Mouse (Mus musculus): ENCODE data around the gene Ydjc. TPM values are rescaled to one million over a fixed set of nuclear protein-coding genes. Genes with fewer than 3 reads are reported as not detected.

Gene Ydjc
- polyA plus RNA-seq, 1 experiment from 2014 or later, result 4.6 TPM

DNA sequence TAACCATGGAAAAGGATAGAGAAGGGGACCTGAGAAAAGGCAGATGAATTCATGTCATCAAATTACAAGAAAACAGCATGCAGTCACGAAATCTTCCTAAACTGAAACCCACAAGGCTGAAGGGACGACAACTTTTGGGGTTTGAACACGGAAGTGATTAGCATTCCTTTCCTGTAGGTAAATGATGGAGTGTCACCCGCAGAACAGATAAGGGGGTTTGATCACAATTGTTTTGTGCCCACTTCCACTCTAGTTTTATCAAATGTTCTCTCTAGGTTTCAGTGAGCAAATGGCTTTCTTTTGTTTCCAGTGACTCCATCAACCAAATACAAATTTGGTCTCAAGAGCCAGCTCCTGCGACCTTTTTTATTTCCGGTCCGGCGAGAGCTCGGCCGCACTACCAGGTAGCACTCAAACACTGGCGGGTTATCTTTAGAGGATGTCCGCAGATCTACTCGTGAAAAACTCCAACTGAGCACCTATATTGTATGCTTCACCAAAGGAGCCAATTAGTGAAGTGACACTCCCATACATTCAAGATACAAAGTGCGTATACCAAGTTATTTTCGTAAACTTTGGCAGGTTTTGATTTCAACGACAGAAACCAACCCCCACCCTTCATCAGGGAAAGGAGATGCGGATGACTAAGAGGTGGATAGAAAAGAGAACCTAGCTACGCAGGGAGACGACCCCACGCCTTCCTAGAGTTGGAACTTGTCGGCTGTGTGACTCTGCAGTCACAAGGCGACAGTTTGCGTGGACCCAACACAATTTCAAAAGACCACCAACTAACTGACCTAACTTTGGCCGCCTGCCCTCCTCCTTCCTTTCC is 55.9 kb downstream of the Ydjc start:
- H3K4me2 ChIP-seq, result peak overlapping the region; percentile 76
- H3K9me3 ChIP-seq (replicated peaks), result no peaks in the 10 kb centered on the region
- peak overlapping the region; percentile 87 for H3K27ac ChIP-seq (ENCODE audit: poor library complexity, severe bottlenecking)
- ATAC-seq (ENCODE audit: insufficient number of reproducible peaks, low FRiP score), result peak; percentile 9; the same call in 1 of the 2 replicates
- H3K36me3 ChIP-seq, result no peaks in the 10 kb centered on the region
- WGBS, result 2% methylated on average over 24 of the region's 24 CpGs
- no peaks in the 10 kb centered on the region for H3K27me3 ChIP-seq (replicated peaks)
- peak overlapping the region; percentile 98 for H3K9ac ChIP-seq
- peak overlapping the region; percentile 86 for H3K4me3 ChIP-seq
- peaks cover 14% of the 10 kb centered on the region for H3K4me1 ChIP-seq (replicated peaks)

DNA sequence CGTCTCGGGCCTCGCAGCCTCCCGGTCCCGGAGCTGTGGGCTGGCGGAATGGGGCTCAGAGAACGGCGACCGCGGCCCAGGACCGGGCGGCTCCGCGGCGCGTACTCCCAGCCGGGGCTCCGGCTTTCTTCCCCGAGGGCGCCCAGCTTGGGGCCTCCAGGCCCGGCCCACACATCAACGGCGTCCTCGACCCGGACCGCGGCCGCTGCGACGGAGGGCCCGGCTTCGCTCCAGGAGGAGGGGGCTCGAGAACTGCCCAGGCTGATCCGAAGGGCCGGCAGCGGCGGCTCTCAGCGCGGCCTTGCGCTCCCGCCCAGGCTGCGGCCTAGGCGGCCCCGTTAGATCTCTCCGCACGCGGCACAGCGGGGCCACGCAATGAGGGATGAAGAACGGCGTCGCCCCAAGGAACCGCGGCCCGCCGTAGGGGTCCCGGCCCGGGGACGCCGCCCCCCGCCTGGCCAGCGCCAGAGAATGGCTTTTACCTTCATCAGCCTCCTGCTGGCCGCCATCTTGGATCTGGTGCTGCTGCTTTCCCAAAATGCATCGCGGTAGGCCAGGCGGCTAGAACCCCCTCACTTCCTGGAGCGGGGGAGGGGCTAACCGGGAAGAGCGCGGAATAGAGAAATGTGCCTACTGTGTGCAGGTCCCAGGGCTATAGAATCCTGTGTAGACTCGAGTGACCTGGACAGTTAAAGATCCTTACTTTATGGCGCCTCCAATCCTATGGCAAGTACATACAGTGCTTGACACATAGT is 56.7 kb downstream of the Ydjc start:
- H3K4me3 ChIP-seq, result peak overlapping the region; percentile 86
- peaks cover 2% of the 10 kb centered on the region for H3K27me3 ChIP-seq (replicated peaks)
- H3K4me1 ChIP-seq (replicated peaks), result peaks cover 13% of the 10 kb centered on the region
- ATAC-seq (ENCODE audit: insufficient number of reproducible peaks, low FRiP score), result peak; percentile 92
- H3K27ac ChIP-seq (ENCODE audit: poor library complexity, severe bottlenecking), result peak overlapping the region; percentile 87
- H3K9ac ChIP-seq, result peak overlapping the region; percentile 98
- H3K36me3 ChIP-seq, result no peaks in the 10 kb centered on the region
- WGBS, result under 1% methylated on average over 67 of the region's 72 CpGs
- H3K4me2 ChIP-seq, result peak overlapping the region; percentile 76
- H3K9me3 ChIP-seq (replicated peaks), result no peaks in the 10 kb centered on the region

GRCm38 (mm10) chr16:17201977-17202376 is 57.6 kb downstream of the Ydjc start:
- H3K4me1 ChIP-seq (replicated peaks), result peaks cover 13% of the 10 kb centered on the region
- ATAC-seq (ENCODE audit: insufficient number of reproducible peaks, low FRiP score), result no peak
- no peaks in the 10 kb centered on the region for H3K9me3 ChIP-seq (replicated peaks)
- H3K36me3 ChIP-seq, result no peaks in the 10 kb centered on the region
- 0 out of 2 replicates have a peak overlapping the region, but pooled peaks have one; percentile 86 for H3K4me3 ChIP-seq
- peaks cover 10% of the 10 kb centered on the region for H3K27me3 ChIP-seq (replicated peaks)
- H3K9ac ChIP-seq, result no peak overlapping the region
- no peak overlapping the region for H3K4me2 ChIP-seq
- H3K27ac ChIP-seq (ENCODE audit: poor library complexity, severe bottlenecking), result no peak overlapping the region
- WGBS, result 54% methylated on average over 2 of the region's 2 CpGs

DNA sequence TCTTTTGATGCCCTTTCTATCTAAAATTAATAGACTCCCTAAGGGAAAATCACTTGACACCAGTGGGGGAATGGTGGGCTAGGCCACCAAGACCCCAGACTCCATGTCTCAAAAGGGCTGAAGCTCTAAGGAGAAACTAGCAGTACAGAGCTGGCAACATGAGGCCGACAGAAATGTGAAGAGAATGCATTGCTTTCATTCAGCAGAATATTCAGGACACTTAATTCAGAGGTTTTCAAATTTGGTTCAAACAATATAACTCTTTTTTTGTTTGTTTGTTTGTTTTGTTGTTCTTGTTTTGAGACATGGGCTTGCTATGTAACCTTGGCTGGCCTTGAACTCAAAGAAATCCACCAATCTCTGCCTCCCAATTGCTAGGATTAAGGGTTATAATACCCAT is 58.1 kb downstream of the Ydjc start, which contains the start of gene Ube2l3:
Ube2l3 (minus strand) TSS at position 101 of the 400 bp plus-strand sequence.
- Histone ChIP-seq H3K4me3 (peak within 1 kb of the TSS; percentile 86), H3K4me2 (peak within 1 kb of the TSS; percentile 76), H3K36me3 (no peaks in the 10 kb centered on the region), H3K27me3 (replicated peaks) (peaks cover 10% of the 10 kb centered on the region), H3K9ac (peak within 1 kb of the TSS; percentile 98; the same call in 1 of the 2 replicates), H3K4me1 (replicated peaks) (peaks cover 13% of the 10 kb centered on the region), H3K9me3 (replicated peaks) (no peaks in the 10 kb centered on the region), H3K27ac (ENCODE audit: poor library complexity, severe bottlenecking) (no peak within 1 kb of the TSS)
- 85% methylated on average over 1 of the region's 1 CpGs for whole genome bisulfite sequencing
- ATAC-seq (ENCODE audit: insufficient number of reproducible peaks, low FRiP score), result no peak

DNA sequence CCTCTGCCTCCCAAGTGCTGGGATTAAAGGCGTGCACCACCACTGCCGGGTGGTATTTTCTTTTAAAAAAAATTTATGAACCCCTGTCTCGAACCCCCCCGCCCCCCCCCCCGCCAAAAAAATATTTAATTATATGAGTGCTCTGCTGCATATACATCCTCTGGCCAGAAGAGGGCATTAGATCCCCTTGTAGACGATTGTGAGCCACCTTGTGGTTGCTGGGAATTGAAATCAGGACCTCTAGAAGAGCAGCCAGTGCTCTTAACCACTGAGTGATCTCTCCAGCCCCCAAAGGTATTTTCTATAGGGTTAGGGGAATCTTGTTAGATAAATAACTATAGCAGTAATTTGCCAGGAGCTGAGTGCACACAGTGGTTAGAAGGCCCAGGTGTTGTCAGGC is 60.6 kb downstream of the Ydjc start:
- Histone ChIP-seq H3K9me3 (replicated peaks) (no peaks in the 10 kb centered on the region), H3K4me3 (no peak overlapping the region), H3K27me3 (replicated peaks) (peaks cover 10% of the 10 kb centered on the region), H3K36me3 (no peaks in the 10 kb centered on the region), H3K4me2 (no peak overlapping the region), H3K27ac (ENCODE audit: poor library complexity, severe bottlenecking) (no peak overlapping the region), H3K9ac (no peak overlapping the region), H3K4me1 (replicated peaks) (peaks cover 10% of the 10 kb centered on the region)
- 4% methylated on average over 6 of the region's 6 CpGs for WGBS
- ATAC-seq (ENCODE audit: insufficient number of reproducible peaks, low FRiP score), result no peak

DNA sequence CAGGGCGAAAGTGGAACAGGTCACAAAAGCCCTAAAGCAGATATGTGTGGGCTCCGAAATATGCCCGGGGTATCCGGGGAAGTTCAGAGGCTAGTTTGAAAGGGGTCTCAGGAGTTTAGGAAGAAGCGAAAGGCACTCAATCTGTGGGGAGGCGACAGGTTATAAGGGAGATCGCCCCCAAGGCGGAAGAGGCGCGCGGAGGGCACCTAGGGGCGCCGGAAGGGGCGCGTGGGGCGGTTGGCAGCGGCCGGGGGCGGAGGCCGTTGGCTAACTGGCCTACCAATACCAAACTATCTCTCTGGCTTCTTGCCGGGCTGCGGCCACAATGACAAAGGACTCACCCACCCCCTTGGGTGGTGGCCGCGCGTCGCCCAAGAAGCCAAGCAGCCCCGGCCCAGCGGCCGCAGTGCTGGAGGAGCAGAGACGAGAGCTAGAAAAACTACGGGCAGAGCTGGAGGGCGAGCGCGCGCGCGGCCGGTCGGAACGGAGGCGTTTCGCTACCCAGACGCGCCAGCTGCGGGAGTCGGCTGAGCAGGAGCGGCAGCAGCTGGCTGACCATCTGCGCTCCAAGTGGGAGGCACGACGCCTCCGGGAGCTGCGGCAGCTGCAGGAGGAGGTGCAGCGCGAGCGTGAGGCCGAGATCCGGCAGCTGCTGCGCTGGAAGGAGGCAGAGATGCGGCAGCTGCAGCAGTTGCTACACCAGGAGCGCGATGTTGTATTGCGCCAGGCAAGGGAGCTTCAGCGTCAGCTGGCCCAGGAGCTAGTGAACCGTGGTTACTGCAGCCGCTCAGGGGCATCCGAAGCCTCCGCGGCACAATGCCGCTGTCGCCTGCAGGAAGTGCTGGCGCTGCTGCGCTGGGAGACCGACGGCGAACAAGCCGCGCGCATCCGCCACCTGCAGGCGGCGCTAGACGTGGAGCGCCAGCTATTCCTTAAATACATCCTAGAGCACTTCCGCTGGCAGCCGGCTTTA is 64.3 kb downstream of the Ydjc start, which contains the start of gene Rimbp3:
Rimbp3 (plus strand) TSS at position 215 of the 973 bp plus-strand sequence.
- 2% methylated on average over 85 of the region's 85 CpGs for WGBS

GRCm38 (mm10) chr16:17209404-17209960 is 65.1 kb downstream of the Ydjc start:
- Histone ChIP-seq H3K9ac (peak overlapping the region; percentile 69), H3K4me3 (peak overlapping the region; percentile 60), H3K36me3 (no peaks in the 10 kb centered on the region), H3K4me1 (replicated peaks) (peaks cover 12% of the 10 kb centered on the region), H3K9me3 (replicated peaks) (no peaks in the 10 kb centered on the region), H3K27ac (ENCODE audit: poor library complexity, severe bottlenecking) (no peak overlapping the region), H3K4me2 (peak overlapping the region; percentile 99), H3K27me3 (replicated peaks) (peaks cover 35% of the 10 kb centered on the region)
- 2% methylated on average over 37 of the region's 37 CpGs for WGBS
- ATAC-seq (ENCODE audit: insufficient number of reproducible peaks, low FRiP score), result peak; percentile 7; the same call in 1 of the 2 replicates

More for the DNA sequence above, 64.3 kb downstream of the Ydjc start, which contains the start of gene Rimbp3:
- Histone ChIP-seq H3K4me1 (replicated peaks) (peaks cover 12% of the 10 kb centered on the region), H3K9ac (peak within 1 kb of the TSS; percentile 69), H3K4me2 (peak within 1 kb of the TSS; percentile 99), H3K27me3 (replicated peaks) (peaks cover 35% of the 10 kb centered on the region), H3K4me3 (peak within 1 kb of the TSS; percentile 60), H3K9me3 (replicated peaks) (no peaks in the 10 kb centered on the region), H3K36me3 (no peaks in the 10 kb centered on the region), H3K27ac (ENCODE audit: poor library complexity, severe bottlenecking) (no peak within 1 kb of the TSS)
- peak; percentile 71 for ATAC-seq (ENCODE audit: insufficient number of reproducible peaks, low FRiP score)

MicroRNA genes within 50 kb of the gene (microRNA counts, 519-probe panel; counts per million panel counts)
- microRNA mmu-miR-130b (5,779 counts per million, percentile 74 among the panel's probes with 10 or more counts), microRNA mmu-miR-301b (4,399 counts per million, percentile 43 among the panel's probes with 10 or more counts)

Small RNA genes within 50 kb of the gene (microRNA-seq; reads per million reads assigned to microRNA genes)
- gene Mir130b (5,255 reads per million, percentile 92 among the genes with 10 or more reads in this experiment), gene Mir301b (100 reads per million, percentile 52 among the genes with 10 or more reads in this experiment)

Other genes starting within 250 kb of the Ydjc start
- gene Ppm1f, start 248.2 kb upstream of the Ydjc start, polyA plus RNA-seq (2016; fragmentation: Nextera tagmentation; extraction: Ambion mirVana), result 36.1 and 37.6 TPM in 2 replicates
- 133 TPM in 2 replicates for gene Mapk1, start 161.2 kb upstream of the Ydjc start, polyA plus RNA-seq (2016; fragmentation: Nextera tagmentation; extraction: Ambion mirVana)
- gene Ypel1, start 74.9 kb upstream of the Ydjc start, polyA plus RNA-seq (2016; fragmentation: Nextera tagmentation; extraction: Ambion mirVana), result 14.4 and 15.4 TPM in 2 replicates
- gene Ppil2, start 33.4 kb upstream of the Ydjc start, polyA plus RNA-seq (2016; fragmentation: Nextera tagmentation; extraction: Ambion mirVana), result 101 and 105 TPM in 2 replicates
- 28.1 and 31.4 TPM in 2 replicates for gene 2610318N02Rik, start 19.5 kb upstream of the Ydjc start, polyA plus RNA-seq (2016; fragmentation: Nextera tagmentation; extraction: Ambion mirVana)
- gene Sdf2l1, start 12.2 kb upstream of the Ydjc start, polyA plus RNA-seq (2016; fragmentation: Nextera tagmentation; extraction: Ambion mirVana), result 59.9 and 64.9 TPM in 2 replicates
- 0.27 and 0.33 TPM in 2 replicates for gene Ccdc116, start 2.6 kb downstream of the Ydjc start, polyA plus RNA-seq (2016; fragmentation: Nextera tagmentation; extraction: Ambion mirVana)
- gene Ube2l3, start 58.0 kb downstream of the Ydjc start, polyA plus RNA-seq (2016; fragmentation: Nextera tagmentation; extraction: Ambion mirVana), result 310 and 321 TPM in 2 replicates
- gene Rimbp3, start 64.0 kb downstream of the Ydjc start, polyA plus RNA-seq (2016; fragmentation: Nextera tagmentation; extraction: Ambion mirVana), result 0.24 and 0.26 TPM in 2 replicates
- 6.5 and 7.0 TPM in 2 replicates for gene Hic2, start 89.0 kb downstream of the Ydjc start, polyA plus RNA-seq (2016; fragmentation: Nextera tagmentation; extraction: Ambion mirVana)
- gene Tmem191c, start 131.5 kb downstream of the Ydjc start, polyA plus RNA-seq (2016; fragmentation: Nextera tagmentation; extraction: Ambion mirVana), result 8.3 and 9.0 TPM in 2 replicates
- gene Serpind1, start 186.8 kb downstream of the Ydjc start, polyA plus RNA-seq (2016; fragmentation: Nextera tagmentation; extraction: Ambion mirVana), result 0.65 and 2.3 TPM in 2 replicates

All from heart, embryonic 12.5 days (tissue).